Mouse (Mus musculus) activated CD4-positive, CD25-positive, alpha-beta regulatory T cell, adult 4 months (primary cell): ENCODE results near the gene Aifm2. TPM values are rescaled to one million over a fixed set of nuclear protein-coding genes. Genes with fewer than 3 reads are reported as not detected.

Source experiments
- ATAC-seq: one replicate; pipeline ENCODE4 v1.8.0; 2017
- polyA plus RNA-seq, 2 experiments: library from polyadenylated mRNA; unstranded; fragments of 100-300 nt; shearing (Covaris generic); gene quantifications; one replicate each; pipeline ENCODE4 v1.2.1; 2017

The Aifm2 gene
- polyA plus RNA-seq, 2 experiments from 2014 or later = 1.9 to 3.1 TPM

- no peak for ATAC-seq
These were observed 2.6 kb downstream of the Aifm2 start for GRCm38 (mm10) chr10:61717406-61718296.

GRCm38 (mm10) chr10:61720331-61720730, 5.3 kb downstream of the Aifm2 start:
- no peak for ATAC-seq

- ATAC-seq = no peak
These were observed 7.2 kb downstream of the Aifm2 start for GRCm38 (mm10) chr10:61722215-61722614.

GRCm38 (mm10) chr10:61723271-61723670, 8.2 kb downstream of the Aifm2 start:
- ATAC-seq = no peak

GRCm38 (mm10) chr10:61729181-61729580, 14.1 kb downstream of the Aifm2 start:
- no peak for ATAC-seq

GRCm38 (mm10) chr10:61730171-61730570, 15.1 kb downstream of the Aifm2 start:
- ATAC-seq = no peak

- ATAC-seq = no peak
These were observed 19.3 kb downstream of the Aifm2 start for GRCm38 (mm10) chr10:61734377-61734776.

- ATAC-seq = no peak
These were observed 21.6 kb downstream of the Aifm2 start for GRCm38 (mm10) chr10:61736671-61737078.

- ATAC-seq = no peak
These were observed 22.5 kb downstream of the Aifm2 start for GRCm38 (mm10) chr10:61737537-61737936.

GRCm38 (mm10) chr10:61738126-61738525, 23.1 kb downstream of the Aifm2 start:
- ATAC-seq = no peak

GRCm38 (mm10) chr10:61741306-61741705, 26.2 kb downstream of the Aifm2 start:
- ATAC-seq = no peak

- no peak for ATAC-seq
These were observed 26.8 kb downstream of the Aifm2 start for GRCm38 (mm10) chr10:61741873-61742272.

GRCm38 (mm10) chr10:61742336-61742735, 27.3 kb downstream of the Aifm2 start:
- no peak for ATAC-seq

GRCm38 (mm10) chr10:61745133-61745532, 30.1 kb downstream of the Aifm2 start:
- ATAC-seq = no peak

- ATAC-seq = no peak
These were observed 32.2 kb downstream of the Aifm2 start for GRCm38 (mm10) chr10:61747302-61747701.

GRCm38 (mm10) chr10:61750014-61750413, 35.0 kb downstream of the Aifm2 start:
- no peak for ATAC-seq

GRCm38 (mm10) chr10:61751534-61752219, 36.6 kb downstream of the Aifm2 start:
- ATAC-seq = no peak

GRCm38 (mm10) chr10:61753071-61753470, 38.0 kb downstream of the Aifm2 start:
- ATAC-seq = no peak

- no peak for ATAC-seq
These were observed 42.0 kb downstream of the Aifm2 start for GRCm38 (mm10) chr10:61757022-61757421.

GRCm38 (mm10) chr10:61758904-61759303, 43.8 kb downstream of the Aifm2 start:
- ATAC-seq = no peak

- ATAC-seq = no peak
These were observed 44.8 kb downstream of the Aifm2 start for GRCm38 (mm10) chr10:61759869-61760268.

- no peak for ATAC-seq
These were observed 49.6 kb downstream of the Aifm2 start for GRCm38 (mm10) chr10:61764689-61765088.

GRCm38 (mm10) chr10:61765558-61765957, 50.5 kb downstream of the Aifm2 start:
- ATAC-seq = no peak

GRCm38 (mm10) chr10:61766806-61767205, 51.7 kb downstream of the Aifm2 start:
- ATAC-seq = no peak
